Mouse (Mus musculus): ENCODE measurements around the gene Arhgef19.

Arhgef19 gene

GRCm38 (mm10) chr4:141239388-141240125, at the start of gene Arhgef19:
TSS of gene Arhgef19 (plus strand) at chr4:141239499.
- peak in 1 of 2 experiments; percentile 59 for DNase-seq (ENCODE audit: low spot score in 2 of 2)

DNA sequence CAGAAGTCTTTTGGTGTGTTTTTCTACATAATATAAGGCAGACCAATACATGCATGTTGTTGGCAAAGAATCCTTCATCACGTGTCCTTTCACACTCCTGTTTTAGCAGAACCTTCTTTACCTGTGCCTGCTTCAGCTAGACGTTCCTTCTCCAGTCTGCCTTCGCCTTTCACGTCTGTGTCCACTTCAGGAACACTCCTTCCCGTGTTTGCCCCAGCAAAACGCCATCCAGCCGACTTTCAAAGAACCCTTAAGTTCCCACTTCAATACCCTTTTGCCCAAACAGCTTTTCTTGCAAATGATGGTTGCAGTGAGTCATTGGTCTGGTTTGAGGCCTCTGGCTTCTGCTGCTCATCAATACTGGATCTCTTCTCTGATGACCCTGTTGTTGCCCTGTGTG, 48.0 kb upstream of the Arhgef19 start:
- DNase-seq (ENCODE audit: low spot score in 2 of 2) = no peak

DNA sequence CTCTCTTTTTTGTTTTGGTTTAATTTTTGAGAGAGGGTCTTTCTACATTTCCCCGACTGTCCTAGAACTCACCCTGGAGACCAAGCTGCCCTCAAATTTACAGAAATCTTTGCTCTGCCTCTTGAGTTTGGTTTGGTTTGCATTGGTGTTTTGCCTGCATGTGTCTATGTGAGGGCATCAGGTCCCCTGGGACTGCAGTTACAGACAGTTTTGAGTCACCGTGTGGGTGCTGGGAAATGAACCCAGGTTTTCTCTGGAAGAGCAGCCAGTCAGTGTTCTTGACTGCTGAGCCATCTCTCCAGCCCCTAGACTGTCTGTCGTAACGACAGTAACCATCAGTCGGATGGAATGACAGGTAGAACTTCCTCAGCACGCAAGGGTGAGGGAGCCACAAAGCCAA, 44.7 kb upstream of the Arhgef19 start:
- DNase-seq (ENCODE audit: low spot score in 2 of 2) = no peak

DNA sequence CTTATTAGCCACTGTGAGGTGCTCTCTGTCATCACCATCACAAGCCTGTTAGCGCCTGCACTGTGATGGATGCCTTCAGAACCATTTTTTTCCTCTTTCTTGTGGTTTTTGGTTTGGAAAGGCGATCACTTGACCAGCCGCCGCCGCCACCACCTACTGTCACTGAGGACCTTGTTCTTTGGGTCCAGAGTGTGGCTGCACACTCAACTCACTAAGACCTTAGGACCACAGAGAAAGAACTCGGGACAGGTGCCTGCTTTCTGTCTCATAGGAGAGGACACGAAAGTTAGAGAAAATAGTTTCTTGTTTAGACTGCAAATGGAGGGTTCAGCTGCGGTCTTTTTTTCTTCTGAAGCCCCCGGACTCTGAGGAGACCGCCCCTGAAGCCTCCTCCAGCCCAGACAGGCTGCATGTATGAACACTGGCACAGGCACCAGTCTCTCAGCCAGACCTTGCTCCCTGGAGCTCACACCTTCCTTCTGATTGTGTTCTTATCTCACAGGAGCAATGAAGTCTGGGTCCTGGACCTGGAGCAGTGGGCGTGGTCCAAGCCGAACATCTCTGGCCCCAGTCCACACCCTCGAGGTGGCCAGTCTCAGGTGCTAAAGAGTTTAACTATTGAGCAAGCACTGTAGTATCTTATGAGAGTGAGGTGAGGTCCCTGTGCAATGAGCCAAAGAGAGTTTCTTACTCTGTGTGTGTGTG, 42.2 kb upstream of the Arhgef19 start:
- DNase-seq (ENCODE audit: low spot score in 2 of 2) = no peak

GRCm38 (mm10) chr4:141197686-141198035, 41.6 kb upstream of the Arhgef19 start:
- no peak for DNase-seq (ENCODE audit: low spot score in 2 of 2)

DNA sequence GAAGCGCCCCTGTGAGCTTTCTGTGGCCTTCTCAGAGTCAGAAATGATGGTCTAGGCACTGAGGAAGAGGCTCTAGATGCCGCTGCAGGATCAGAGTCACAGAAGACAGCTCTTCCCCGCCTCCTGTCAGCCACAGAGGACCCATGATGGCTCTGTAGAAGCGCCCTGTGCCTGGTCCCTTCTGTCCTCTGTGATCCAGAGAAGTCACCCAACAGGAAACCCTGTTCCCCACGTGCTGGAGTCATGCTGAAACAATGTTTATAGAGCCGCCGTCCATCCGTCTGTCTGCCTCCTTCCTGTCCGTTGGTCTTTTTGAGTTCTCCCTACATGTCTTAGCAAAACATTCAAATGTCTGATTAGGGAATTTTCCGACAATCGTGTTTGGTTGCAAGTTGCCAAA, 38.4 kb upstream of the Arhgef19 start:
- DNase-seq (ENCODE audit: low spot score in 2 of 2) = no peak

- DNase-seq (ENCODE audit: low spot score in 2 of 2) = no peak
Observed at GRCm38 (mm10) chr4:141202192-141202591, 37.1 kb upstream of the Arhgef19 start.

- peak; percentile 33 to 34 for DNase-seq (ENCODE audit: low spot score in 2 of 2)
Observed at GRCm38 (mm10) chr4:141204580-141205061, 34.7 kb upstream of the Arhgef19 start.

- no peak for DNase-seq (ENCODE audit: low spot score in 2 of 2)
Observed at GRCm38 (mm10) chr4:141207081-141207480, 32.2 kb upstream of the Arhgef19 start.

DNA sequence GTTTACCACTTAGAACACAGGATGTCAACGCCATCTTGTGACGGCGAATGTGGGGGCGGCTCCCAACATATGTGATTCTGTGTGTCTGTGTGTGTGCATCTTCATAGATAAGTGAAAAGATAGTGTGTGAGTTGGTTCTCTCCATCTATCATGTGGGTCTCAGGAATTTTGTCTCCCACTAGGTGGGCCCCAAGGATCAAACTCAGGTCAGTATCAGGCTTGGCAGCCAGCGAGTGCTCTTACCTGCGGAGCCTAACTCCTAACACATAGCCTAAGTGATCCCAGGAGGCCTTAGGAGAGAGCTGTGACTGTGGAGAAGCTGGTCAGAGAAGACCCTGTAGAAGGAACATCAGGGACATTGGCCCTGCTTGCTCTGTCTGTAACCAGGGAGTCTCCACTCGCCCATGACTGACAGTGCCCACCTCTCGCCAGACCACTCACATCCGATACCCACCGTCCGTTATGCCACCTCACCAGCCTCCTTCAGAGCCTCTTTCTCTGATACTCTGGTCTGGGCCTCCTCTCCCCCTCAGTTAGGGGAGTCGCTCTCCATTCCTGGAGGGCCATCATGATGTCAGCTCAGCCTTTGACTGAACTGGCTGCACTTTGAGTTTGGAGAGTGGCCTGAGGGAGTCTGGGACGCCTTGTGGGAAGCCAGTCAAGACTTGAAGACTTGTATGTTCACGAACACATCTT, 28.6 kb upstream of the Arhgef19 start:
- no peak for DNase-seq (ENCODE audit: low spot score in 2 of 2)

DNA sequence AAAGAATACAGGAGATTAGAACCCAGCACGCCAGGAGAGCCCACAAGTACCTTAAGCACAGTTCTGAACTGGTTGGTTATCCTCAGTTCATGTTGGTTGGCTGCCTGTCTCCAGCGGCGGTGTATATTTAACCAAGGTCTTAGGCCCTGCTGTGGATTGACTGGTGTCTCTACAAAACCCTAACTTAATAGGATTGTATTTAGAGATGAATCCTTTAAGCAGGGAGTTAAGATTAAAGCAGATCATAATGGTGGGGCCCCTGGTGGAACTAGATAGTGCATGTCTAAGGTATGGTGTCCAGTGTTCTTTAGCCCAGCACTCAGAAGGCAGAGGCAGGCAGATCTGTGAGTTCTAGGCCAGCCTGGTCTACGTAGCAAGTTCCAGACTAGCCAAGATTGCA, 27.7 kb upstream of the Arhgef19 start:
- DNase-seq (ENCODE audit: low spot score in 2 of 2) = no peak

DNA sequence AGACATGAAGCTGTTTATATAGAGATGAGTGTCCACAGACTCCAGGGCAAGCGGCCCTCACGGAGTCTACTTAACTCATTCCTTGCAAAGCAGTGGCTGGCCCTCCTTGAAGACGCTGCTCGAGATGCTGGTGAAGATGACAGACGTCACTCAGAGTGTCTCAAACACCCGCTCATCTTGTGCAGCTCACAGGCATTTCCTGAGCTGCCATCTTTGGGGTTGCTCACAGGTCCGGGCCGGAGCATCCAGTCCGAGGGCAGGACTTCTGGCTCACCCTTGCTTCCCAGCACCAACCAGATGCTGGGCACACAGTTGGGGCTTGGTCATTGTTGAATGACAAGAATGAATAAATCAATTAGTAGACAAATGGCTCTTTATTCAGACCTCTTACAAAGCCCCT, 26.4 kb upstream of the Arhgef19 start:
- no peak for DNase-seq (ENCODE audit: low spot score in 2 of 2)

DNA sequence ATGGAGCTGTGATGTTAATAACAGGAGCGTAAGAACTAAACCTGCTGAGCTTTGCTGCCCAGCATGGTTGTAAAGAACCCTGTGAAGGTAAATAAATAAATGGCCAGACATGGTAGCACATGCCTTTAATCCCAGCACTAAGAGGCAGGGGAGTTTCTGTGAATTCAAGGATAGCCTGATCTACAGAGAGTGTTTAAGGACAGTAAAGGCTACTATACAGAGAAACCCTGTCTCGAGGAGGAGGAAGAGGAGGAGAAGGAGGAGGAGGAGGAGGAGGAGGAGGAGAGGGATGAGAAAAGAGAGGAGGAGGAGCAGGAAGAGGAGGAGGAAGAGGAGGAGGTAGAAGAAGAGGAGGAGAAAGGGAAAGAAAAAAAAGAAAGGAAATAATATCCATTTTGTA, 26.0 kb upstream of the Arhgef19 start:
- DNase-seq (ENCODE audit: low spot score in 2 of 2) = no peak

GRCm38 (mm10) chr4:141213770-141214336, 25.4 kb upstream of the Arhgef19 start, which contains the start of gene Rsg1:
TSS of gene Rsg1 (plus strand) at chr4:141213956.
- DNase-seq (ENCODE audit: low spot score in 2 of 2) = peak; percentile 87 to 95

- no peak for DNase-seq (ENCODE audit: low spot score in 2 of 2)
Observed at GRCm38 (mm10) chr4:141214337-141214851, 24.9 kb upstream of the Arhgef19 start.

DNA sequence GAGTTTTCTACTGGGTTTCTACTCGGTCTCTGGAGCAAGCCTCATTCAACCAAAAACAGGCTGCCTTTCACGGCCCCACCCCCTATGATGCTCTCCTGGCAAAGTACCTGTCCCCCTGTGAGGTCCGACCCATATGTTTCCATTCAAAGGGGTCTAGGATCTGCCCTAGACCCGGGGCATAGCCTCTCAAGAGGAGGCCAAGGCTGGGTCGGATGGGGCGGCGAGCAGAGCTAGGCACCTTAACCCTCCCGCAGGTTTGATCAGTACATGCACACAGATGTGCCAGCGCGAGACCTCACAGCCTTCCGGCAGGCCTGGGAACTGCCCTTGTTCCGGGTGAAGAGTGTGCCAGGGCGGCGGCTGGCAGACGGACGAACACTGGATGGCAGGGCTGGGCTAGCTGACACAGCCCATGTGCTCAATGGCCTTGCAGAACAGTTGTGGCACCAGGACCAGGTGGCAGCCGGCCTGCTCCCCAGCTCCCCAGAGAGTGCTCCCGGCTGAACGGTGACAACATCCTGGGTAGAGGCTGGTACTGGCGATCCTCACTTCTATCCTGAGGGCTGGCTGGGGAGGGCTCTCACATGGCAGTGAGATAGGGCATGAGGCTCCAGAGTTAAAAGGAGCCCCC, 19.6 kb upstream of the Arhgef19 start:
- DNase-seq (ENCODE audit: low spot score in 2 of 2) = no peak

DNA sequence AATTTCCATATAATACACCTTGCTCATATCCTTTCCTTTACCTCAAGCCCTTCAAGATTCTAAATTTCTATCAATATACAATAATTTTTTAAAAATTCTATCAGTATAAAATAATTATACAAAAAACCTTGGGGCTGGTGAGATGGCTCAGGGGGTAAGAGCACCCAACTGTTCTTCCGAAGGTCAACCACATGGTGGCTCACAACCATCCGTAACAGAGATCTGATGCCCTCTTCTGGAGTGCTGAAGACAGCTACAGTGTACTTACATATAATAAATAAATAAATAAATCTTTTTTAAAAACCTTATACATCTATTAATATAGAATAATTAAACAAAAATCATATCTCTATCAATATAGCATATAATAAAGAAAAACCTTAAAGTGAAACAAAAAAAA, 17.5 kb upstream of the Arhgef19 start:
- DNase-seq (ENCODE audit: low spot score in 2 of 2) = no peak

- DNase-seq (ENCODE audit: low spot score in 2 of 2) = no peak
Observed at GRCm38 (mm10) chr4:141222752-141223151, 16.5 kb upstream of the Arhgef19 start.

DNA sequence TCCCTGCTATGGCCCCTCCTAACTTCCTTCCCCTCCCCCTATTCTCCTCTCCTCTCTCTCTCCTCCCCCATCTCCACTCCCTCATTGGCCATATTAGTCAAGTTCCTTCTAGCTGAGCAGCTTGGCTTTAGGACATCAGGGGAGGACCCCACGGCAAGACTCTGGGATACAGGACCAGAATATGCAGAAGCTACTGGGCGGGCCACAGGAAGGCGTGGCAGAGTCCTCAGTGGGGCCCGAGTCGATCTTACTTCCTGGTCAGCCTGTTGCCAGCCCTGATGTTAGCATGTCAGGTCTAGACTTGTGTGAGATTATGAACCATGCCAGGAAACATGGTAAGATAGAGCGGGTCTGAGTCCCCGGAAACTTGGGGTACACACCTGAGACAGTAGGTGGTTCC, 10.6 kb upstream of the Arhgef19 start:
- no peak for DNase-seq (ENCODE audit: low spot score in 2 of 2)

- DNase-seq (ENCODE audit: low spot score in 2 of 2) = no peak
Observed at GRCm38 (mm10) chr4:141233196-141233595, 6.1 kb upstream of the Arhgef19 start.

GRCm38 (mm10) chr4:141235537-141236111, 3.7 kb upstream of the Arhgef19 start:
- no peak for DNase-seq (ENCODE audit: low spot score in 2 of 2)

All from frontal cortex, postnatal 10 days (tissue).